Mouse (Mus musculus): ENCODE results near the gene Dhx57.
"Not testable (repeated sequence)": the region's sequence is repeated elsewhere in the genome, so short reads cannot be mapped to it uniquely, and the experiment has no call there.

Dhx57 gene

GRCm38 (mm10) chr17:80252757-80253525, 37.3 kb downstream of the Dhx57 start:
- DNase-seq, result peak; percentile 51

- DNase-seq, result peak; percentile 56
Observed at GRCm38 (mm10) chr17:80243116-80243515, 47.2 kb downstream of the Dhx57 start.

GRCm38 (mm10) chr17:80241594-80241993, 48.7 kb downstream of the Dhx57 start:
- DNase-seq, result no peak

GRCm38 (mm10) chr17:80237475-80237874, 52.8 kb downstream of the Dhx57 start:
- no peak for DNase-seq

- DNase-seq, result no peak
Observed at GRCm38 (mm10) chr17:80236805-80237204, 53.5 kb downstream of the Dhx57 start.

GRCm38 (mm10) chr17:80235477-80235876, 54.8 kb downstream of the Dhx57 start:
- no peak for DNase-seq

GRCm38 (mm10) chr17:80234376-80234775, 55.9 kb downstream of the Dhx57 start:
- DNase-seq, result no peak

GRCm38 (mm10) chr17:80233844-80234243, 56.4 kb downstream of the Dhx57 start:
- no peak for DNase-seq

GRCm38 (mm10) chr17:80229396-80229795, 60.9 kb downstream of the Dhx57 start:
- no peak for DNase-seq

- DNase-seq, result not testable (repeated sequence)
Observed at GRCm38 (mm10) chr17:80225142-80225541, 65.1 kb downstream of the Dhx57 start.

GRCm38 (mm10) chr17:80224326-80225116, 65.8 kb downstream of the Dhx57 start, which contains the start of gene Gemin6:
Gemin6 (plus strand) TSS chr17:80224441.
- DNase-seq, result peak; percentile 90

GRCm38 (mm10) chr17:80223829-80224228, 66.4 kb downstream of the Dhx57 start:
- DNase-seq, result no peak

- peak; percentile 23 for DNase-seq
Observed at GRCm38 (mm10) chr17:80221890-80222628, 68.2 kb downstream of the Dhx57 start.

GRCm38 (mm10) chr17:80221202-80221601, 69.1 kb downstream of the Dhx57 start:
- no peak for DNase-seq

- no peak for DNase-seq
Observed at GRCm38 (mm10) chr17:80220131-80220530, 70.1 kb downstream of the Dhx57 start.

- DNase-seq, result not testable (repeated sequence)
Observed at GRCm38 (mm10) chr17:80213998-80214397, 76.3 kb downstream of the Dhx57 start.

GRCm38 (mm10) chr17:80206671-80207581, 83.3 kb downstream of the Dhx57 start, which contains the start of the genes Srsf7 and Ttc39d:
Srsf7 (minus strand) TSS chr17:80207307.
Ttc39d (plus strand) TSS chr17:80207460.
- peak; percentile 99 for DNase-seq

GRCm38 (mm10) chr17:80206301-80206670, 84.0 kb downstream of the Dhx57 start:
- no peak for DNase-seq

- no peak for DNase-seq
Observed at GRCm38 (mm10) chr17:80205657-80206056, 84.6 kb downstream of the Dhx57 start.

GRCm38 (mm10) chr17:80199160-80199778, 91.0 kb downstream of the Dhx57 start:
- no peak for DNase-seq

GRCm38 (mm10) chr17:80193075-80193474, 97.2 kb downstream of the Dhx57 start:
- DNase-seq, result no peak

All from lung, postnatal 10 days (tissue).